Mouse (Mus musculus): ENCODE data around the gene Etfa.

Gene Etfa

GRCm38 (mm10) chr9:55423451-55424424 is 88.3 kb downstream of the Etfa start:
- no peak for DNase-seq (ENCODE audit: low spot score)

DNA sequence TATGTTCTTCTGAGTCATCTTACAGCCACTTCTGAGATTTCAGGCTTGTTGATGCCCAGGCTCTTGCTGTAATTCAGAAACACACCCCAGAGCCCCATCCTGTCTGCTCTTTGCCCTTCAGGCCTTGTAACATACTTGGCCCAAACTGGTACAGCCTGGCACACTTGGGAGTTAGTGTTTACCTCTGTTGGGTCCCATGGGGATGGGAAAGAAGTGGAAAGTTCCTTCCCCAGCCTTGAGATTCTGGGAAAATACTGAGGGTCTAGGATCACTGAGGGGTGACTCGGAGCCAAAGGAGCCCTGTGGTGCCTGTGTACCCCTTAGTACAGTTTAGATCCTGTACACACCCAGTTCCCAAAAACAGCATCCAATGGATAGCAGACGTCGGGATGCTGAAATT is 90.3 kb downstream of the Etfa start:
- DNase-seq (ENCODE audit: low spot score), result no peak

- no peak for DNase-seq (ENCODE audit: low spot score)
Measured at GRCm38 (mm10) chr9:55411154-55411553, 100.9 kb downstream of the Etfa start.

DNA sequence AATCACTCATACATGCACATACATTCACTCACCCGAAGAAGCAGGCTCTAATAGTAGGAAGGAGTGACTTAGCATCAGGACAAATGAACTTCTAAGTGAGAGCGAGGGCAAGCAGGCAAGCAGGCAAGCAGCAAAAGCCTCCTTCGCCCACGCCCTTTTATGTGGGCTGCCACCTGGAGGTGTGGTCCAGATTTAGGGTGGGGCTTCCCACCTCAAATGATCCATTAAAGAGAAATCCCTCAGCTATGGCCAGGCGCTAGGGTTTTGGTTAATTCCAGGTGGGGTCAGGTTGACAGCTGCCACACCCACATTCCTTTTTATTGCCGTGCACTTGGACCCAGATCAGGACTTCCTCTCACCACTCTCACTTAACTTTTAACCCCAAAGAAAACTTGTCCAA is 101.6 kb downstream of the Etfa start:
- DNase-seq (ENCODE audit: low spot score), result no peak

GRCm38 (mm10) chr9:55409833-55410232 is 102.2 kb downstream of the Etfa start:
- no peak for DNase-seq (ENCODE audit: low spot score)

DNA sequence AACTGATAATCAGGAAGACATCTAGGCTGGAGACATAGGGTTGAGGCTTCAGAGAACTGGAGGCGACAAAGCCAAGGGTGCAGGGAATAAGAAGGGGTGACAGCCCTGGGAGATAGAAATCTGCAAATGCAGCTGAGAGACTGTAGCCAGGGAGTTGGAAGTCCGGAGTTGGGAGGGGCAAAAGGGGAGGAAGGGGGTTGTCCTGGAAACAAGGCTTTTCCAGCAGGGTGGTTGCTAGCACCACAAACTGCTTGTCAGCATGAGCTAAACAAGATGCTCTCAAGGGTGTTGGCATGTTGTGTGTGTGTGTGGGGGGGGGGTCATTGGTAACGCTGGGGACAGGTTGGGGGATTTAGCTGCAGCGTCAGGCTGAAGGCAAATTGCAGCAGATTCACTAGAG is 103.2 kb downstream of the Etfa start:
- DNase-seq (ENCODE audit: low spot score), result no peak

DNA sequence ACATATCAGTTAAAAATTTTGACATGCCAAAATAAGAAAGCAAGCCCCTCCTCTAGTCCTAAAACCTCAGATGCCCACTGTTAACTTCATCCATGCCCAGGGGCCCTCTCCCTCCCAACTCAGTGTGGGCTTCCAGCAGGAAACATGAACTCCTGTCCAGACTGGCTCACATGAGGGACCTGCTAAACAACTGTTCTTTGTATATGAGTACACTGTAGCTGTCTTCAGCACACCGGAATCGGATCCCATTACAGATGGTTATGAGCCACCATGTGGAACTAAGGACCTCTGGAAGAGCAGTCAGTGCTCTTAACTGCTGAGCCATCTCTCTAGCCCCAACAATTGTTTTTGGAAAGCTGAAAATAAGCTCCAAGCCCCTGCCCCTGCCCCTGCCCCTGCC is 105.3 kb downstream of the Etfa start:
- DNase-seq (ENCODE audit: low spot score), result no peak

DNA sequence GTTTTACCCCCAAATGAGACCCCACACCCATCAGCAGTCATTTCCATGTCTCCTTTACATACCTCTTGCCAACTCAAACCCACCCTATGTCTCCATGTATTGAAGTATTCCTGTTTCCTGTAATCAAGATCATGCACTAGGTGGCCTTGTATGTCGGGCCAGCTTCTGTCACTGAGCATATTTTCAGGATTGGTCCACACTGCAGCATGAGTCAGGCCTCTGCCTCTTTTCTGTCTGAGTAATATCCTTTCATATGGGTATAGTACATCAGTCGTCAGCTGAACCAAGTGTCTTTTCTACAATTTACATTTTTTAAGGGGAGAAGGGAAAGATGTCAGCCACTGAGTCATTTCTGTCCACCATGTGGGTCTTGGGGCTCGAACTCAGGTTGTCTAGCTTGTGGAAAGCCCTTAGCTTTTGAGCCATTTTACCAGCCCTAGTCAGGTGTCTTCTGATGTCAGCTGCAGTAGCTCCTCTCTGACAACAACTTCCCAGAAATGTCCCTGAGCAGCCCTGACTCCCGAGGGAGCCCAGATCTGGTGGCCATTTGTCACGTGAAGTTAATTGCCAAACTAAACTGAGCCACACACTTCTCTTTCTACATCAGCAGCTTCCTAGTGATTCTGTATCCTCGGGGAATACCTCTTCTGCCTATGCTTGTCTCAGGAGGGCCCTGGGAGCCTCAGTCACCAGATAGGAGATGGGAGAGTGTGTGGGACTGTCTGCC is 106.9 kb downstream of the Etfa start:
- DNase-seq (ENCODE audit: low spot score), result no peak

All from yolk sac, embryonic 10.5 days (tissue).